Mouse (Mus musculus) thymus, postnatal 25 days (tissue): ENCODE results near the gene Krt18.
A peak's percentile ranks its signal among the peaks of the same experiment; 100 is the strongest.

Source experiments
- DNase-seq: peaks from one replicate; pipeline ENCODE4 v3.0.0; 2022

The Krt18 gene

DNA sequence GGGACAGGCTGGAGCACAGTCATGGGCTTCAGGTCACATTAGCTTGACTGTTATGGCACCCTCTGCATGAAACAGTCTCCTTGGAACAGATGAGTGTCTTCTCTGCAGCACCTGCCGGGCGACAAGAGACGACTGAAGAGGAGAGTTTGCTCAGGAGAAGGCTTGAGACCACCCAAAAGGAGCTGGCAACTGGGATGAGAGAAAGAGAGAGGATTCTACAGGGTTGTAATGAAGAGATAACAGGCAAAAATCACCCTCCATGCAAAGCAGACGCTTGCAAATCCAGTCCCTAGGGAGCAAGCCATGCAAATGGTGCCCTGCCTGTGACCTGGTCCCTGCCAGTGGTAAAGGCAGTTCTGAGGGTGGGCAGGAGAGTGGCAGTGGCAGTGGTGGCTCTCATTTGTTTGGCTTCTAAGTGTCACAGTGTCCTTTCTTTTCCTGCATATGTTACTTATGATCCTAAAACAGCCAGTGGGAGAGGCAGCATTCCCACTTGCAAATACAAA is 15.7 kb upstream of the Krt18 start:
- no peak for DNase-seq

GRCm38 (mm10) chr15:102013651-102014050 is 14.3 kb upstream of the Krt18 start:
- no peak for DNase-seq

DNA sequence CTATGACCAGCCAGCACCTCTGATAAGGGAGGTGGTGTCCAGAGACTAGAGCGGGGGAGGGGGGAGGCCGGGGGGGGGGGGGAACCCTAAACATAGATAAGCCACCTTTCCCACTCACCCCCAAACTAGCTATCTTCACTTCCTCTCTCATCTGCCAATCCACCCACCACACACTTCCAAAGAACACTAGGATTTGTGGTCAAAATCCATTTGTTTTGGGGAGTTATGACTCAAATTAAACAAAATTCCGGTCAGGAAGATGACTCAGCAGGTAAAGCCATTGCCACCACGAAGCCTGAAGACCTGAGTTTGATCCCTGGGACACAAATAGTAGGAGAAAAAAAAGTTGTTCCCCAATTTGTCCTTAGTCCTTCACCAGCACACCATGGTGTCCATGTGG is 13.1 kb upstream of the Krt18 start:
- DNase-seq = no peak

DNA sequence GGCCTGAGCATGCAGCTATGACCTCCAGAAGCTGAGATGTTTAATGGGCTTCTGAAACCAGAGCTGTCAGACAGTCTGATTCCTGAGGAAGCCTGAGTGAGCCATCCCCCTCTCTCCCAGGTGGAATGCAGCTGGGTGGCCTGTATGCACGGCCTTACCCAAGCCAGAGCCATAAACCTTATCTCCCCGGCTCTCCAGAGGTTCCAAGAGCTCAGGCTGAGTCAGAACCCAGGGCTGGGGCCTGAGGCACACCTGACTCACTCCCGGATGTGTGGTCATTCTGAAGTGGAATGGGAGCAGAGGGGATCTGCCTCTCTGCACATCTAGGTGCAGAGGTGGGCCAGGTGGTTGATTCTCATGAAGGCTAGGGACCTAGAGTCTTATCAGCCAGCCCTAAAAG is 11.9 kb upstream of the Krt18 start:
- DNase-seq = no peak

- DNase-seq = no peak
These were observed 11.2 kb upstream of the Krt18 start for GRCm38 (mm10) chr15:102016787-102017186.

GRCm38 (mm10) chr15:102017918-102018463 is 10.0 kb upstream of the Krt18 start:
- DNase-seq = peak; percentile 9

GRCm38 (mm10) chr15:102022481-102022880 is 5.5 kb upstream of the Krt18 start:
- no peak for DNase-seq

- no peak for DNase-seq
These were observed 4.1 kb upstream of the Krt18 start for GRCm38 (mm10) chr15:102023888-102024287.

DNA sequence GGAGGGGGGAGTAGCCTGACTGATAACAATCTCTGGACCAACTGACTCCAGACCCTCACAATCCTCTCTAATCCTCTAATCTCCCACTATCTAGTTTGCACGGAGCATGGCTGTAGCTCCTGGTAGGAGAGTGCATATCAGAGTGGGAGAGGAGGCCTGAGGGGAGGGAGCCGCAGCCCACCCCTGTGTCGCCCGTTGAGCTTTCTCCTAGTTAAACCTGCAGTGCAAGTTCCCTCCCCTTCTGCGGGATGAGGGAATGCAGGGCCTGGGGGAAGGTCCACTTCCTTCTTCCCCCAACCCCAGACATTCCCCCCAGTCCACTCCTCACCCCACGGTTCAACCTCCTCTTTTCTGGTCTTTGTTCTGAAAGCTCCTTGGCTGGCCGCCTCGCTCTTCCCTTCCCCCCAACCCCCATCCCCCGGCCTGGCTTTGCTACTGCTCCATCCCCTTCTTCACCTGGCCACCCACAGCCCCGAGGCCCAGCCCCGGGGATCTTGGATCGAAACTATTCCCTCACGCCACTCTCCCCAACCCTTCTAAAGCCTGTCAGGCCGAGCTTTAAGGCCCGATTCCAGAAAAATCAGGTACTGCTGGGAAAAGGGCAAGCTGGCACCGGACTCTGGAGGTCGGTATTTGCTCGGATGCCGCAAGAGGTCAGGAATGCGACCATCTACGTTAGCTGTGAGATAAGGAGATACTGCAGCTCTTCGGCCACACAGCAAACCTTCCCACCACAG is 2.7 kb upstream of the Krt18 start:
- DNase-seq = no peak

DNA sequence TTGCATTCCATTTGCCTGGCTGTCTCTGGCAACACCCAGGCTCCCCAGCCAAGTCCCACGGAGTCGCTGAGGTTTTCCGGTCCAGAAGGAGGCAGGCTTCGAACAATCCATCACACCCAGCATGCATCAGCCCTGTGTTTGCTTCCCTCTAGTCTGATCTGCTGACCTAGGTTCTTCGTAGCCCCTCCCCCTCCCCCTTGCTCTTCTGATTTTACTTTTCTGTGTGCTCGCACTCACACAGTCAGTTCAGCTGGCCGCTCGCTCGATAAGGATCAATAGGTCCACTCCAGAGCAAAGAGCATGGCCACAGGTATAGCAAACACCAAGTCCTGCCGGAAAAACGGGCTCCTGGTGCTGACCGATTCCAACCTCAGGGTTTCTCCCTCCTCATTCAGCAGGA is 1.6 kb upstream of the Krt18 start:
- DNase-seq = no peak

DNA sequence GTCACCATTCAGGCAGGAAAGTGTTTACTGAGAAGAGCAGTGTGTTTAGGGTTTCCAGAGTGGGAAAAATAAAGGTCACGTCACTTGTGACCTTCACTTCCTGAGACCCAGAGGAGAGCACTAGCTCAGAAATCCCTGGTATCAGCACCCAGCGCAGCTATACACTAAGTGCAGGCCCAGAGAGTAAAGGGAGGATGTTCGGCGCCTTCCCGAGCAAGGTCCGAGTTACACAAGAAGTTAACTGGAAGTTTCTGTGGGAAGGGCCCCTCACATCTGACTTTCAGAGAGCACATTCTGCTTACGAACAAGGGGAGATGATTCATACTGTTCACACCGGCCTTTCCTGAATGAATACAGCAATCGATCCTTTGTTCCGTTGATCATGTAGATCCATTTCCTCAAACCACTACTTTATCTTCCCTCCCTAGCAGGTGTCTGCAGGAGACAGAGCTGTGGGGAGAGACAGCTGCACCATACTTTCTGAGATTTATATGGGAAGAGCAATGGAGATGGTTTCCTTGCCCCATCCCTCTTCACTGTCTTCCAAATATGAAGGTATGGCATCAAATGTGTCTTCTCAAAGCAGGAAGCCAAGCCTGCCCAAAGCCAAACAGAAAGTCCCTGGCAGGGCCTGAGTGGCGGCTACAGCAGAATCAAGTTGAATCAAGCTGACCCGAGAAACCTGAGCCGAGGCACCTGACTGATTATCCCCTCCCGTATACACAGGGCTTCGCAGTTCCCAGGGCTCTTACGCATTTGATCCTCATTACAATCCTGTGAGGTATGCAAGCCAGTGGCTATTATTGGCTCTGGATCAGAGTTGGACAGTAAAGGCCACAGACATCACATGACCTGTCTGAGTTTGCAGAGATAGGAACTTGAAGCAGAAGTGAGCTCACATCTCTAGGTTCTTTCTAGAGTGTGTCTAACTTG is 6.4 kb downstream of the Krt18 start:
- no peak for DNase-seq

- no peak for DNase-seq
These were observed 12.3 kb downstream of the Krt18 start for GRCm38 (mm10) chr15:102040277-102040676.

- no peak for DNase-seq
These were observed 14.0 kb downstream of the Krt18 start for GRCm38 (mm10) chr15:102041951-102042350.

DNA sequence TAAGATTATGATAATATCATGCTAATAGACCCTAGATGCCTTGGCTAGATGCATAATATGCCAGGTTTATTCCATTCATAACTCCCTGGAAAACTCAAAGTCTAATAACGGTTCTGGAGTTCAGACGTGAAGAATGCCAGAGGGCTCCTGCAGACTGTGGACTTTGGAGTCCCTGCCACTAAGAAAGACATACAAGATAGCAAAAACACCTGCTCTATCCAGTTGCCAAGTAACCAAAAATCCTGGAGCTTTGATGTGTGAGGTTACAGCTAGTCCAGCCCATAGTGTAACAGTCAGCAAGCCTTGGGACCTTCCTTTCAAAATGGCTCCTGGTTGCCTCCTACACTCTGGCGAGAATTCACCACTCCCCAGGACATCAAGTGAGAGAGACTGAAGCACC is 16.8 kb downstream of the Krt18 start:
- DNase-seq = no peak

DNA sequence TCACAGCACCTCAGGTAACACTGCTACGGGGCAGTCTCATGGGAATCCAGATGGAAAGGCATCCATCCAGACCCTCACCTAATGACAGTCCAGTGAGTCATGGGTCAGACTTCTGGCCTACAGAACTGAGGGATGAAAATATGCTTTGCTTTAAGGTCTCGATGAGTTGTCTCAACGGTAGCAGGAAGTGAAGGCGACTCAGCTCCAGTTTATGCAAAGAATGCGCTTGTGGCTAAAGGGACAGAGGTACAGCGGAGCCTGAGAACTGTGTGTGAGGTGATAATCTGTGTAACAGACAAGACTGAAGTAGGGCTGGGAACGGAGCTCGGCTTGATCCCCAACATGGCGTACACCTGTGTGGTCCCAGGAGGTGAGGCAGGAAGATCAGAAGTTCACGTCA is 17.7 kb downstream of the Krt18 start:
- DNase-seq = no peak

- DNase-seq = no peak
These were observed 20.0 kb downstream of the Krt18 start for GRCm38 (mm10) chr15:102048006-102048405.

- DNase-seq = no peak
These were observed 21.9 kb downstream of the Krt18 start for GRCm38 (mm10) chr15:102049871-102050270.

DNA sequence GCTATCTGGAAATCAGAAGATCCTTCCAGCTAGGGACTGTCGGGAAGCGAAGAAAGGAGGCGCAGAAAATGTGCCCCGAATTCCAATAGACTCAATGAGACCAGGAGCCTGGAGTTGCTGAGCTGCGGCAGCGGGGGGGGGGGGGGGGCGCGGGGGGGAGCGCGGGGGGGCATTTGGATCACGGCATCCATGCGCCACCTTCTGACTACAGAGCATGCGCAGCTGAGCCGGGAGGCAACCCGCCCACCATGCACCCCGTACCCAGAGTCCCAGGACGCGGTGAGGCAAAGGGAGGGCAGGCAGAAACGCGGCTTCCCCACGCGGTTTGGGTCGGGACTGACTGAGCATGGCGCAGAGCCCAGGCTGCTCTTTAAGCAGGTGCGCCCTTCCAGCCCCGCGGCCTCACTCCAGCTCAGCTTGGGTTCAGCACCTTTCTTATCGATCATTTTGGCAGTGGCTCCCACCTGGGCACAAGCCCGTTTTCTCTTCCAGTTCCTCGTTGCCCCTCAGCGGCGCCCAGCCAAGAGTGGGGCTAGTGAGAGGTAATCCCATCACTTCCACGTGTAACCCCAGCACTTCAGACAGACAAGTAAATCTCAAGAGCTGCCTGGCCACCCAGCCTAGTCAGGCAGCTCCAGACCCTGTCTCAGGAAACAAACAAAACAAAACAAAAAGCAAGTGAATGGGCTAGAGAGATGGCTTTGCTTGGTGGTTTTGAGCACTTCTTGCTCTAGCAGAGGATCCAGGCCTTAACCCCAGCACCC is 24.1 kb downstream of the Krt18 start:
- peak; percentile 52 for DNase-seq

- no peak for DNase-seq
These were observed 28.7 kb downstream of the Krt18 start for GRCm38 (mm10) chr15:102056495-102057174.

DNA sequence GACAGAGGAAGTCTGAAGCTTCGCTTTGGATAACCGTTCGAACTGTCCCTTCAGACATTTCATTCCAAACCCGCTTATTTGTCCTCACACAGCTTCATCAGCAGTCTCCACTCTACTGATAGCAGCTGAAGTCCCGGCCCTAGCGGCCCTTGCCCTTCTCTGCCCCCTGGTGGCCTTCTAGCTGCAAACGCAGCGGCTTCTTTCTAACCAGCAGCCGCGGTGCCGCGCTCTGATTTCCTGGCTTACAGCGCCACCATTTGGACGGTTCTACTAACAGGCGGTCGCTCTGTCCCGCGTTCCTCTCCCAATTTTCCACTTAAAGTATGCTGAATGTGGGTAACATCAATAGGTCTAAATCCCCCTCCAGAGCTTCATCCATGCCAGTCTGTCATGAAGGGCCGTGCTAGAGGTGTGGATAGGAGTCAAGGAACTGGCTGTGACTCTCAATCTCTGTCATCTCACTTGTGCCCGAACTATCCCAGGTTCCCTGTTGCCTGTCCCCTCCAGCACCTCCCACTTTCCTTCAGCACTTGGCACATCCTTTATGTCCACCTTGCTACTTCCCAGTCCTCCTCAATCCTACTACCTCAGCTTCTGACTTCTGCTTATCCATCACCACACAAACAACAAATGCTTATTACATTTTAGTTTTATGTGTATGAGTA is 37.8 kb downstream of the Krt18 start:
- peak; percentile 90 for DNase-seq
